Comparison of ENCODE assay signal across 8 mouse cellular contexts in genomic region chr10:96617221-96617950, GRCm38 (mm10). TPM values are rescaled to one million over a fixed set of nuclear protein-coding genes. Genes with fewer than 3 reads are reported as not detected.
DNase-seq lines count a peak whose midpoint lies in the region; ATAC-seq and TF ChIP-seq lines count a peak whose summit lies in the region.

No protein-coding gene starts in this region.

- peak overlapping the region; percentile 46 for H3K4me2 ChIP-seq in midbrain, postnatal 0 days (ENCODE audit: low read depth, low read length, poor library complexity, severe bottlenecking)

- H3K4me3 ChIP-seq in cerebellum, adult 2 months (replicated peaks; ENCODE audit: insufficient read depth, low read depth, low read length): peak overlapping the region; percentile 99
- H3K4me3 ChIP-seq in gastrocnemius, adult 2 months: peak overlapping the region; percentile 99
- H3K4me3 ChIP-seq in midbrain, postnatal 0 days (ENCODE audit: low read depth, low read length): peak overlapping the region; percentile 93

- H3K9ac ChIP-seq in midbrain, postnatal 0 days (replicated peaks; ENCODE audit: low read length, poor library complexity, severe bottlenecking): peak overlapping the region; percentile 96

- no peaks in the 10 kb centered on the region for H3K27me3 ChIP-seq in cerebellum, adult 2 months (ENCODE audit: control insufficient read depth, insufficient read depth, low read length)
- H3K27me3 ChIP-seq in midbrain, postnatal 0 days (ENCODE audit: insufficient read depth, low read length): no peaks in the 10 kb centered on the region

- intact Hi-C loops in gastrocnemius, adult 2 months (cut with DNase I): loop anchor here (2.0 to 10.0 kb wide), 2 partner anchors 317 to 695 kb away; no protein-coding TSS in a partner anchor

- 0 out of 2 replicates have a peak, but pooled peaks cover 5% of the 10 kb centered on the region for H3K36me3 ChIP-seq in midbrain, postnatal 0 days (ENCODE audit: insufficient read depth, low read length)

- no peak for DNase-seq in cerebellum, adult 8-10 months
- DNase-seq in cerebellum, adult 2 months: peak; percentile 57 to 69
- peak; percentile 67 for DNase-seq in gastrocnemius, adult 2 months
- DNase-seq in induced T-regulatory cell, adult 2 months (ENCODE audit: low read depth): peak; percentile 71
- DNase-seq in liver: peak; percentile 52
- DNase-seq in midbrain, postnatal 0 days (ENCODE audit: low spot score): peak; percentile 26
- peak; percentile 67 for DNase-seq in testis, postnatal 14 days (ENCODE audit: low spot score)

- WGBS in cerebellum, adult 2 months: 1% methylated on average over 73 of the region's 78 CpGs
- WGBS in midbrain, postnatal 0 days: under 1% methylated on average over 53 of the region's 78 CpGs

- peak; percentile 0; the same call in 1 of the 2 replicates for ATAC-seq in cerebellum, adult (ENCODE audit: insufficient number of reproducible peaks, low FRiP score, low TSS enrichment)
- ATAC-seq in midbrain, postnatal 0 days (ENCODE audit: low FRiP score): peak; percentile 33; the same call in 1 of the 2 replicates

- no peaks in the 10 kb centered on the region for H3K9me3 ChIP-seq in midbrain, postnatal 0 days (ENCODE audit: low read length)

- 0 out of 2 replicates have a peak, but pooled peaks have one; percentile 7 for TF ChIP-seq POLR2A in cerebellum, adult 2 months (IDR thresholded peaks at IDR 0.05; ENCODE audit: borderline replicate concordance, insufficient read depth, low read length)

- peak overlapping the region; percentile 82 for H3K27ac ChIP-seq in cerebellum, adult 2 months (ENCODE audit: insufficient read depth, low read length)
- peak overlapping the region; percentile 97 for H3K27ac ChIP-seq in gastrocnemius, adult 2 months
- H3K27ac ChIP-seq in midbrain, postnatal 0 days (ENCODE audit: low read depth, low read length): peak overlapping the region; percentile 86

- H3K4me1 ChIP-seq in cerebellum, adult 2 months (ENCODE audit: control insufficient read depth, insufficient read depth, low read length): no peaks in the 10 kb centered on the region
- no peaks in the 10 kb centered on the region for H3K4me1 ChIP-seq in midbrain, postnatal 0 days (ENCODE audit: insufficient read depth, low read length)

- TF ChIP-seq CTCF in cerebellum, adult 2 months (IDR thresholded peaks at IDR 0.05; ENCODE audit: borderline replicate concordance, insufficient read depth, low read depth, low read length): no peak
- no peak for TF ChIP-seq CTCF in gastrocnemius, adult 2 months (IDR thresholded peaks at IDR 0.05)
- TF ChIP-seq CTCF in midbrain, postnatal 0 days (IDR thresholded peaks at IDR 0.05): no peak

RNA-seq across cellular contexts. Expression of gene Btg1, which starts 0.6 kb away (rescaled TPM):
- 72.7 and 87.6 TPM in 2 replicates for polyA plus RNA-seq in cerebellum, adult 2 months (2012; rRNA removed)
- total RNA-seq in gastrocnemius, adult 2 months (2021): 10 to 100 TPM; 12.8 to 15.0 TPM
- total RNA-seq in midbrain, postnatal 0 days (2014; rRNA removed): 15.2 and 21.3 TPM in 2 replicates
- polyA plus RNA-seq in midbrain, postnatal 0 days (2015; fragmentation: Nextera tagmentation; extraction: Ambion mirVana): 20.7 and 21.3 TPM in 2 replicates
